Mouse (Mus musculus) adrenal gland, adult 10 weeks (tissue): ENCODE data around the gene Gnb5. TPM values are rescaled to one million over a fixed set of nuclear protein-coding genes. Genes with fewer than 3 reads are reported as not detected.

Source experiments
- polyA plus RNA-seq: library from polyadenylated mRNA; stranded (reverse); fragments of 350-450 nt; fragmentation: Illumina TruSeq; extraction: RNeasy Lipid Tissue Mini Kit (QIAGEN cat#74804); gene quantifications from one replicate; pipeline ENCODE4 v1.2.3, GENCODE M21; 2014; ENCODE audit warnings: low read depth, low replicate concordance

The Gnb5 gene
- 46.5 TPM for polyA plus RNA-seq

GRCm38 (mm10) chr9:75306126-75306898 lies at the start of gene Gnb5:
Gene Gnb5 (plus strand): TSS chr9:75306288.

GRCm38 (mm10) chr9:75347458-75347857 lies 41.4 kb downstream of the Gnb5 start, which contains the start of gene Bcl2l10:
Gene Bcl2l10 (plus strand): TSS chr9:75347758.

Other genes starting within 250 kb of the Gnb5 start
- 85.2 TPM for gene Myo5a, start 235.3 kb upstream of the Gnb5 start, polyA plus RNA-seq
- gene Myo5c, start 74.3 kb upstream of the Gnb5 start, polyA plus RNA-seq, result 1.2 TPM
- gene Bcl2l10, start 41.5 kb downstream of the Gnb5 start, polyA plus RNA-seq, result not detected
- gene Mapk6, start 103.7 kb downstream of the Gnb5 start, polyA plus RNA-seq, result 53.3 TPM
- 48.3 TPM for gene Leo1, start 135.2 kb downstream of the Gnb5 start, polyA plus RNA-seq